Mouse (Mus musculus) kidney, embryonic 15.5 days (tissue): Measurements from ENCODE around the gene Bclaf1. TPM values are rescaled to one million over a fixed set of nuclear protein-coding genes. Genes with fewer than 3 reads are reported as not detected.

Experiments used
- ATAC-seq: fragments of 200-750 bp; cut with Nextera tagmentation; replicated peaks from 2 replicates; pipeline ENCODE4 v1.8.0; 2017; ENCODE audit warnings: moderate TSS enrichment; ENCODE audit not compliant: low FRiP score
- H3K27ac ChIP-seq: fragments of 300-500 bp; sonication (generic); 2 replicates; pipeline ENCODE4 v1.5.1; 2015; ENCODE audit warnings: mild to moderate bottlenecking, inconsistent platforms
- H3K27me3 ChIP-seq: fragments of 300-500 bp; sonication (generic); 2 replicates; pipeline ENCODE4 v1.6.1; 2015; ENCODE audit warnings: inconsistent platforms
- H3K36me3 ChIP-seq: fragments of 300-500 bp; sonication (generic); 2 replicates; pipeline ENCODE4 v1.6.1; 2015; ENCODE audit warnings: inconsistent platforms
- H3K4me1 ChIP-seq: fragments of 300-500 bp; sonication (generic); 2 replicates; pipeline ENCODE4 v1.6.1; 2015; ENCODE audit warnings: inconsistent platforms
- H3K4me2 ChIP-seq: fragments of 300-500 bp; sonication (generic); 2 replicates; pipeline ENCODE4 v1.6.1; 2015; ENCODE audit warnings: moderate library complexity, mild to moderate bottlenecking, inconsistent platforms
- H3K4me3 ChIP-seq: fragments of 300-500 bp; sonication (generic); replicated peaks from 2 replicates; pipeline ENCODE4 v1.5.1; 2015; ENCODE audit warnings: mild to moderate bottlenecking, inconsistent platforms
- H3K9ac ChIP-seq: fragments of 300-500 bp; sonication (generic); 2 replicates; pipeline ENCODE4 v1.6.1; 2015; ENCODE audit warnings: mild to moderate bottlenecking, inconsistent platforms
- H3K9me3 ChIP-seq: fragments of 300-500 bp; sonication (generic); replicated peaks from 2 replicates; pipeline ENCODE4 v1.6.1; 2016; ENCODE audit warnings: inconsistent platforms
- WGBS: fragments of 180-500 bp; shearing (Covaris S2); methylation state at CpG from one replicate; pipeline ENCODE4 v1.1.7; 2015; ENCODE audit warnings: mixed read lengths; 5-methylcytosine and 5-hydroxymethylcytosine counted together
- polyA plus RNA-seq: library from polyadenylated mRNA; unstranded; fragments of >200 nt; fragmentation: Nextera tagmentation; extraction: Ambion mirVana; gene quantifications from 2 replicates; pipeline ENCODE4 v1.2.1, GENCODE M21; 2015

The Bclaf1 gene
- polyA plus RNA-seq, 1 experiment from 2014 or later: 134 TPM

- Histone ChIP-seq H3K36me3 (peaks cover 86% of the 10 kb centered on the region), H3K9ac (no peak overlapping the region), H3K4me1 (no peaks in the 10 kb centered on the region), H3K27me3 (no peaks in the 10 kb centered on the region), H3K9me3 (no peaks in the 10 kb centered on the region), H3K4me3 (no peak overlapping the region), H3K4me2 (no peak overlapping the region), H3K27ac (no peak overlapping the region)
- ATAC-seq: no peak
- WGBS: 79% methylated on average over 2 of the region's 2 CpGs
These were observed 19.0 kb downstream of the Bclaf1 start for GRCm38 (mm10) chr10:20331262-20331661.

GRCm38 (mm10) chr10:20337872-20338271 lies 25.6 kb downstream of the Bclaf1 start:
- Histone ChIP-seq H3K4me3 (no peak overlapping the region), H3K9ac (no peak overlapping the region), H3K4me2 (no peak overlapping the region), H3K36me3 (peaks cover 79% of the 10 kb centered on the region), H3K4me1 (no peaks in the 10 kb centered on the region), H3K27ac (no peak overlapping the region), H3K27me3 (no peaks in the 10 kb centered on the region), H3K9me3 (no peaks in the 10 kb centered on the region)
- 86% methylated on average over 7 of the region's 7 CpGs for WGBS
- no peak for ATAC-seq

GRCm38 (mm10) chr10:20345736-20346135 lies 33.5 kb downstream of the Bclaf1 start:
- Histone ChIP-seq H3K9me3 (no peaks in the 10 kb centered on the region), H3K27me3 (no peaks in the 10 kb centered on the region), H3K4me1 (peaks cover 11% of the 10 kb centered on the region), H3K4me2 (no peak overlapping the region), H3K4me3 (no peak overlapping the region), H3K27ac (no peak overlapping the region), H3K36me3 (peaks cover 41% of the 10 kb centered on the region), H3K9ac (no peak overlapping the region)
- ATAC-seq: no peak
- 79% methylated on average over 1 of the region's 1 CpGs for WGBS

GRCm38 (mm10) chr10:20347285-20348214 lies 35.3 kb downstream of the Bclaf1 start, which contains the start of gene Mtfr2:
Gene Mtfr2 (plus strand): TSS chr10:20347770.
- peaks cover 11% of the 10 kb centered on the region for H3K4me1 ChIP-seq
- H3K27me3 ChIP-seq: no peaks in the 10 kb centered on the region
- 1% methylated on average over 58 of the region's 58 CpGs for WGBS
- peak within 1 kb of the TSS; percentile 68 for H3K4me3 ChIP-seq
- H3K9ac ChIP-seq: peak within 1 kb of the TSS; percentile 52
- H3K9me3 ChIP-seq: no peaks in the 10 kb centered on the region
- peaks cover 34% of the 10 kb centered on the region for H3K36me3 ChIP-seq
- H3K27ac ChIP-seq: peak within 1 kb of the TSS; percentile 77
- peak; percentile 96 for ATAC-seq
- H3K4me2 ChIP-seq: peak within 1 kb of the TSS; percentile 84

- H3K4me2 ChIP-seq: peak overlapping the region; percentile 84; the same call in 1 of the 2 replicates
- H3K4me3 ChIP-seq: no peak overlapping the region
- H3K27me3 ChIP-seq: no peaks in the 10 kb centered on the region
- ATAC-seq: no peak
- H3K36me3 ChIP-seq: peaks cover 25% of the 10 kb centered on the region
- no peaks in the 10 kb centered on the region for H3K9me3 ChIP-seq
- WGBS: 93% methylated on average over 2 of the region's 2 CpGs
- no peak overlapping the region for H3K27ac ChIP-seq
- peaks cover 11% of the 10 kb centered on the region for H3K4me1 ChIP-seq
- no peak overlapping the region for H3K9ac ChIP-seq
These were observed 36.6 kb downstream of the Bclaf1 start for GRCm38 (mm10) chr10:20348894-20349293.

GRCm38 (mm10) chr10:20361542-20362449 lies 49.5 kb downstream of the Bclaf1 start:
- Histone ChIP-seq H3K4me2 (no peak overlapping the region), H3K27ac (no peak overlapping the region), H3K9ac (no peak overlapping the region), H3K27me3 (no peaks in the 10 kb centered on the region), H3K4me1 (no peaks in the 10 kb centered on the region), H3K36me3 (peaks cover 29% of the 10 kb centered on the region), H3K4me3 (no peak overlapping the region), H3K9me3 (no peaks in the 10 kb centered on the region)
- no peak for ATAC-seq
- 65% methylated on average over 10 of the region's 10 CpGs for WGBS

- H3K4me3 ChIP-seq: no peak overlapping the region
- no peaks in the 10 kb centered on the region for H3K9me3 ChIP-seq
- no peak overlapping the region for H3K4me2 ChIP-seq
- H3K4me1 ChIP-seq: no peaks in the 10 kb centered on the region
- H3K27me3 ChIP-seq: no peaks in the 10 kb centered on the region
- 78% methylated on average over 4 of the region's 4 CpGs for WGBS
- no peak overlapping the region for H3K27ac ChIP-seq
- peaks cover 22% of the 10 kb centered on the region for H3K36me3 ChIP-seq
- no peak for ATAC-seq
- H3K9ac ChIP-seq: no peak overlapping the region
These were observed 50.3 kb downstream of the Bclaf1 start for GRCm38 (mm10) chr10:20362450-20363118.

- Histone ChIP-seq H3K9ac (no peak overlapping the region), H3K4me1 (no peaks in the 10 kb centered on the region), H3K27me3 (no peaks in the 10 kb centered on the region), H3K4me3 (no peak overlapping the region), H3K36me3 (no peaks in the 10 kb centered on the region), H3K9me3 (no peaks in the 10 kb centered on the region), H3K4me2 (no peak overlapping the region), H3K27ac (no peak overlapping the region)
- ATAC-seq: no peak
- 93% methylated on average over 5 of the region's 5 CpGs for WGBS
These were observed 59.8 kb downstream of the Bclaf1 start for GRCm38 (mm10) chr10:20372046-20372445.

GRCm38 (mm10) chr10:20377621-20378020 lies 65.4 kb downstream of the Bclaf1 start:
- Histone ChIP-seq H3K36me3 (no peaks in the 10 kb centered on the region), H3K9me3 (no peaks in the 10 kb centered on the region), H3K4me1 (no peaks in the 10 kb centered on the region), H3K27ac (no peak overlapping the region), H3K9ac (no peak overlapping the region), H3K27me3 (no peaks in the 10 kb centered on the region), H3K4me2 (no peak overlapping the region), H3K4me3 (no peak overlapping the region)
- ATAC-seq: no peak
- WGBS: 87% methylated on average over 9 of the region's 9 CpGs

GRCm38 (mm10) chr10:20379071-20379735 lies 66.9 kb downstream of the Bclaf1 start:
- ATAC-seq: no peak
- no peak overlapping the region for H3K9ac ChIP-seq
- H3K27me3 ChIP-seq: no peaks in the 10 kb centered on the region
- H3K4me1 ChIP-seq: no peaks in the 10 kb centered on the region
- WGBS: 82% methylated on average over 9 of the region's 9 CpGs
- no peak overlapping the region for H3K4me2 ChIP-seq
- no peaks in the 10 kb centered on the region for H3K36me3 ChIP-seq
- H3K4me3 ChIP-seq: no peak overlapping the region
- H3K9me3 ChIP-seq: no peaks in the 10 kb centered on the region
- H3K27ac ChIP-seq: no peak overlapping the region

GRCm38 (mm10) chr10:20380798-20381197 lies 68.5 kb downstream of the Bclaf1 start:
- ATAC-seq: no peak
- Histone ChIP-seq H3K9ac (no peak overlapping the region), H3K4me2 (no peak overlapping the region), H3K4me3 (no peak overlapping the region), H3K36me3 (no peaks in the 10 kb centered on the region), H3K27ac (no peak overlapping the region), H3K4me1 (no peaks in the 10 kb centered on the region), H3K9me3 (no peaks in the 10 kb centered on the region), H3K27me3 (no peaks in the 10 kb centered on the region)
- 85% methylated on average over 3 of the region's 3 CpGs for WGBS
